Mouse (Mus musculus): ENCODE data around the gene Xpo4.

Gene Xpo4

GRCm38 (mm10) chr14:57609816-57610329 is 55.4 kb downstream of the Xpo4 start:
- DNase-seq (ENCODE audit: extremely low spot score, low read depth, low spot score), result no peak

DNA sequence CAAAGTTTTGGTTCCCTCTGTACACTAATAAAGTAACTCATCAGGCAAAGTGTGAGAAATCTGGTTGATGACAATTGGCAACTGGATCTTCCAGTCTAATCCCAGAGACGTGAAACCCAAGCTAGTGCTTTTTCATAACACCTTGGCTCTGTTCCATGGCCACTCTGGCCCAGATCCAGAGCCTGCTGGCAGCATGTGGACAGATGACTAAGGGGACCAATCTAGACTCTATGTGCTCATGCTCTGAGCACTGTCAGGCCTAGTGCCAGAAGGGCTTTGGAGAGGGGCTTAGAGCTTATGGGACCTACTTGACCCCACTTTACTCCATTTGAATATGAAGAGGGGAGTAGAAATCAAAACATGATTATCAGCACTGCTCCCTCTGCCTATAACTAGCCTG is 57.7 kb downstream of the Xpo4 start:
- no peak for DNase-seq (ENCODE audit: extremely low spot score, low read depth, low spot score)

GRCm38 (mm10) chr14:57606663-57607365 is 58.4 kb downstream of the Xpo4 start:
- no peak for DNase-seq (ENCODE audit: extremely low spot score, low read depth, low spot score)

- no peak for DNase-seq (ENCODE audit: extremely low spot score, low read depth, low spot score)
These were observed 72.0 kb downstream of the Xpo4 start for GRCm38 (mm10) chr14:57593279-57593678.

GRCm38 (mm10) chr14:57591830-57592229 is 73.4 kb downstream of the Xpo4 start:
- DNase-seq (ENCODE audit: extremely low spot score, low read depth, low spot score), result no peak

- no peak for DNase-seq (ENCODE audit: extremely low spot score, low read depth, low spot score)
These were observed 88.7 kb downstream of the Xpo4 start for GRCm38 (mm10) chr14:57576364-57577060.

DNA sequence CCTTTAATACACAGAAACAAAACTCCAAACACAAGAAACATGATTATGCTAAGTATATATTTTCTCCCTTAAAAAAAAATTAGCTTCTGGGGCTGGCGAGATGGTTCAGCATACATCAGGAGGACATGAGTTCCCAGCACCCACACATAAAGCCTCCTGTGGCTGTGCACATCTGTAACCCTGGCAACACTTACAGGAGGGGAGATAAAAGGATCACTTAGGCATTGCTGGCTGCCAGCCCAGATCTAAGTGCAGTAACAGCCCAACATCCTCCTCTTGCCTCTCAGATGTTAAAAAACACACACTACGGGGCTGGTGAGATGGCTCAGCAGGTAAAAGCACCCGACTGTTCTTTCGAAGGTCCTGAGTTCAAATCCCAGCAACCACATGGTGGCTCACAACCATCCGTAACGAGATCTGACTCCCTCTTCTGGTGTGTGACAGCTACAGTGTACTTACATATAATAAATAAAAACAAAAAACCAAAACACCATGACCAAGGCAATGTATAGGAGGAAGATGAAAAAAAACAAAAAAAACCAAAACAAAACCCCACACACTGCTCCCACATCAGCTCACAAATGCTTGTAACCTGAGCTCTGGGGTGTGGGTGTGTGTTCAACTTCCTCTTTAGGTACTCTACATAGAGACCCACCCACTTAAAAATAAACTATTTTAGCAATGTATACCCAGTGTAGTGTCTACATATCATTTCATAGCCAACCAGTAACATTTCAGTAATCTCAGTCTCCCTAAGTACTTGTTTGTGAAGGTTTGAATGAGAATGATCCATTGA is 90.2 kb downstream of the Xpo4 start:
- no peak for DNase-seq (ENCODE audit: extremely low spot score, low read depth, low spot score)

DNA sequence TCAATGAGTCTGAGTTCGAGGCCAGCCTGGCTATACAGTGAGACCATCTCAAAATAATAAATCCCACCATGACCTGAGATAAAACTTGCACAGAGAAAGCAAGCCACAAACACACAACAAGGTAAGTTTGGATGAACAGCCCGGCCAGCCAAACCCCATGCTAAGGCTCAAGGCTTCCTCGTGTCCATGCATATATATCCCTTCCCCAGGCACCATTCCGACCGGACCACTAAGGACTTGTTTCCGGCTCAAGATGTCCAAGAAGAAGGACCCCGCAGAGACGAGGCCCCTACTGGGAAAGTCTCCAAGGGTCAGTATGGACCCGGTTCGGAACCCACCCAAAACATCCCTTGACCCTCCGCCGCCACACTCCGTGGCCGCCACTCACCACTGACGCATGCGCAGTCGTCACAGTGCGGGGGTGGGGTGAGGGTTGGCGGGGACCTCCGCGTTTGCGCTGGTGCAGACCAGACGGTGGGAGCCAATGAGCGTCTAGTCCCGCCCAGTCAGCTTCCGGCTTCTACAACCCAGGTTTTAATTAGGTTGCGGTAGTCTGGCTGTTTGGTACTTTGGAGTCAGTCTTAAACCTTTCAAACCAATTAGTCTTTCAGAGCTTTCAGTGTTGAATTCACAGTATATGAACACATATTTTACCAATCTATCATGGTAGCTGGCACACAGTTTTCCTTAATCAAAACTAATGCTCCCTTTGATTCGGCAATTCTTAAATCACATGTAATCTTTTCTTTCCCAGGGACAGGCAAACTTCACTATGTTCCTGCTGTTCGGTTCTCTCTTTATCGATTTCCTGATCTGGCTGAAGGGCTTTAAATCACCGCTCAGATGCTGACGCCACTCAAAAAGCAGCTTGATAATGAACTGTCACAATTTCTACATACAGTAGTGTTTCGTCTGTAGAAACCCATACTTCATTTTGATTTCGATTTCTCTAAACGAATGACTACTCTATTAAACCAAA is 93.8 kb downstream of the Xpo4 start, which contains the start of gene Eef1akmt1:
TSS of gene Eef1akmt1 (minus strand) at position 458 of the 979 bp plus-strand sequence.
- peak; percentile 82 for DNase-seq (ENCODE audit: extremely low spot score, low read depth, low spot score)

GRCm38 (mm10) chr14:57565626-57566025 is 99.6 kb downstream of the Xpo4 start:
- no peak for DNase-seq (ENCODE audit: extremely low spot score, low read depth, low spot score)

DNA sequence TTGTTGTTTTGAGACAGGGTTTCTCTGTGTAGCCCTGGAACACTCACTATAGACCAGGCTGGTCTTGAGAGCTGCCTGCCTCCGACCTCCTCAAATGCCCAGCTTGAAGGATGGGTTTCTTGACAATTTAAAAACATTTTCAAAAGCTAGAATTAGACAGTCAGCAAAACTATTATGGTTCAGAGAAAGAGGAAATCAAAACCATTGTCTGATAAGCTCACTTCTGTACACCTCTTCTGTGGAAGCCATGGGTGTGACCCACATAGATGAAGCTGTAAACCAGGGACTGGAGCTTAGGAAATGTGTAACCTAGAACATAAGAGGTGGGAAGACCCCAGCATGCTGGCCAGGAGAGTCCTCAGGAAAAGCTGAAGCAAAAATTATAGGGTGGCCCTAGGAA is 108.3 kb downstream of the Xpo4 start:
- no peak for DNase-seq (ENCODE audit: extremely low spot score, low read depth, low spot score)

- DNase-seq (ENCODE audit: extremely low spot score, low read depth, low spot score), result no peak
These were observed 109.7 kb downstream of the Xpo4 start for GRCm38 (mm10) chr14:57555471-57556070.

GRCm38 (mm10) chr14:57554434-57554833 is 110.8 kb downstream of the Xpo4 start:
- DNase-seq (ENCODE audit: extremely low spot score, low read depth, low spot score), result no peak

GRCm38 (mm10) chr14:57552945-57553344 is 112.3 kb downstream of the Xpo4 start:
- no peak for DNase-seq (ENCODE audit: extremely low spot score, low read depth, low spot score)

DNA sequence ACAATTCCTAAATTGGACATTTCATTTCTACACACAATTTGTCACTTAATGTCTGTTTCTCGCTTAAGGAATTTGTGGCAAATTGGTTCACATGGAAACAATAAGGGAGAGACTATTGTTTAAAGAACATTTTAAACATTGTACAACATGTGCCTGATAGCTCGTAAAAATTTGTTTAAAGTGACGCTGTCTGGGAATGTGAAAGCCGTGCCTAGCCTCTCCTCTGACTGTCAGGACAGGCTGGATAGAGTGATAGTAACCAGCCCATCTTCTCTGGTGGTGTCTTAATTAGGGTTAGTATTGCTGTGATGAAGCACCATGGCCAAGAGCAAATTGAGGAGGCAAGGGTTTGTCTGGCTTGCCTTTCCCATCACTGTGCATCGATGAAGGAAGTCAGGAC is 118.2 kb downstream of the Xpo4 start:
- DNase-seq (ENCODE audit: extremely low spot score, low read depth, low spot score), result no peak

GRCm38 (mm10) chr14:57546557-57547021 is 118.6 kb downstream of the Xpo4 start:
- DNase-seq (ENCODE audit: extremely low spot score, low read depth, low spot score), result no peak

- no peak for DNase-seq (ENCODE audit: extremely low spot score, low read depth, low spot score)
These were observed 119.1 kb downstream of the Xpo4 start for GRCm38 (mm10) chr14:57546131-57546530.

DNA sequence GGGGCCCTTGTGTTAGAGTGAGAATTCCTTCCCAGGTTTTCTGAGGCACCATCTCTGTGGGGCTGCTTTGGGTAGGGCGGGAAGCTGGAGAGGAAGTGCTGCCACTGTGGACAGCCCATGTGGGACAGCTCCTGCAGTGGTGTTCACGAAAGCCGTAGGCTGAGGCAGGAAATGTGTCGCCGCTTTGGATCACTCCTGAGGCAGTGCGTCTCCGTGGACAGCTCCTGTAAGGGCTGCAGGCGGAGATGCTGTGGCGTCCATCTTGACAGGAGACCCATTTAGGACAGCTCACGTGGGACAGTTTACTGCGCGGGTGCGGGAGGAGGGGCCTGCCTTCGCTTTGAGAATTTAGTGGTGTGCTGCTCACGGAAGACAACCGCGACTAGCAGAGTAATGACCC is 119.7 kb downstream of the Xpo4 start:
- no peak for DNase-seq (ENCODE audit: extremely low spot score, low read depth, low spot score)

DNA sequence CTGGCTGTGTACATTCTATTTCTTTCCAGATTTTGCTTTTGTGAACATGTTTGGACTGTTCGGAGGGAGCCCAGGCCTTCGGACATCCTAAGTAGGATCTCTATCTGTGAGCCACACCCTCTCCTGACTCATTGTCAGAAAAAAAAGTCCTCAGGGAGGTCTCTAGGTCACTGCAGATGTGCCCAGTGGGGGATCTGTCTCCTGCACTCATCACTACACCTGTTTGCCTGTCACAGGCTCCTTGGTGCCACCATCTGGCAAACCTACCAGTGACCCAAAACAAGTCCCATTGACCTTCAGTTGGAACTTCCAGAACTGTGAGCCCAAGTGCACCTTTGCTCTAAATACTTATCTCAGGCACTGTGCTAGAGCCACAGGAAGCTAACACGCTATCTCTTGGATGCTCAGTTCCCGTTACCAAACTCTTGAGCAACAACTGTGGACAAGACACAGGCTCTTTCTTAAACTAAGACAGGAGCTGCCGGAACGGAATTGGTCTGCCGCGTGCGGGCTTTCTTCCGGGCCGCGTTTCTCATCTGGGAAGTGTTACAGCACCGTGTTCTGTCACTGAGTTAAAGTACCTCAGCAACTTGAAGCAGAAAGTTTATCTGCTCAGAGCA is 121.7 kb downstream of the Xpo4 start:
- no peak for DNase-seq (ENCODE audit: extremely low spot score, low read depth, low spot score)

GRCm38 (mm10) chr14:57542231-57542630 is 123.0 kb downstream of the Xpo4 start:
- no peak for DNase-seq (ENCODE audit: extremely low spot score, low read depth, low spot score)
